Mouse (Mus musculus) ES-CJ7 (cell line): Measurements from ENCODE around the gene E2f4.

Experiments
- DNase-seq: peaks from one replicate; pipeline ENCODE4 v3.0.0; 2011; ENCODE audit warnings: low read depth, low spot score

E2f4 gene

GRCm38 (mm10) chr8:105347428-105348221 lies 50.2 kb downstream of the E2f4 start, which contains the start of gene Fhod1:
TSS of gene Fhod1 (minus strand) at chr8:105347953.
- DNase-seq, result peak; percentile 97

- peak; percentile 83 for DNase-seq
These were observed 51.1 kb downstream of the E2f4 start, which contains the start of gene Slc9a5 for GRCm38 (mm10) chr8:105348450-105349095. TSS of gene Slc9a5 (plus strand) at chr8:105348843.

GRCm38 (mm10) chr8:105349096-105349771 lies 51.8 kb downstream of the E2f4 start:
- DNase-seq, result no peak

GRCm38 (mm10) chr8:105350186-105350585 lies 52.7 kb downstream of the E2f4 start:
- DNase-seq, result no peak

GRCm38 (mm10) chr8:105353583-105354135 lies 56.2 kb downstream of the E2f4 start:
- no peak for DNase-seq

- no peak for DNase-seq
These were observed 57.1 kb downstream of the E2f4 start for GRCm38 (mm10) chr8:105354549-105354948.
